Comparison of ENCODE assay signal across 28 mouse cellular contexts in the genomic region with DNA sequence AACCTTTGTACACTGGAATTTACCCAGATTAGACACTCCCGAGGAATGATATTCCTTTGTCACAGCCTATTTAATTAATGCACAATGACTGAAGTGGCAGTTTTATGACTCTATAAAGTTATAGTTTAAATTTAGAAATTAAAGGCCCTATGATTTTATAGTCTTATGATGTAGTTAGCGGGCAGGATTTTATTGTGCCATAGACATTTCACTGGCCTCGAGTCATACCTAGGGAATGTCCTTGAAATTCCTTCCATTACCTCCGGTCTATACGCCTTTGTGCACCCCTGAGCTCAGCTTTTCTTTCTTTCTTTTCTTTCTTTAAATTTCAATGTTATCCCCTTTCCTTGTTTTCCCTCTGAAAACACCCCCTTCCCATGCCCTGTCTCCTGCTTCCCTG.
"Had no signal": no experiment of that assay in that cellular context is flagged by ENCODE, and none has a peak within 500 bp of the region (broad histone marks: within the 10 kb centered on the region; RNA-seq: fewer than 3 reads in every experiment).

No protein-coding gene starts in this region.

- H3K27ac ChIP-seq: embryonic facial prominence, embryonic 10.5 days; embryonic facial prominence, embryonic 12.5 days; embryonic facial prominence, embryonic 13.5 days; embryonic facial prominence, embryonic 15.5 days; forebrain, embryonic 10.5 days; forebrain, embryonic 12.5 days; forebrain, embryonic 13.5 days; forebrain, embryonic 15.5 days; gastrocnemius, adult 2 months; heart, adult 2 months had no signal

- H3K4me1 ChIP-seq: embryonic facial prominence, embryonic 12.5 days; embryonic facial prominence, embryonic 13.5 days; embryonic facial prominence, embryonic 15.5 days; forebrain, embryonic 12.5 days; forebrain, embryonic 13.5 days; forebrain, embryonic 15.5 days had no signal

- H3K4me3 ChIP-seq: embryonic facial prominence, embryonic 10.5 days; embryonic facial prominence, embryonic 12.5 days; embryonic facial prominence, embryonic 13.5 days; embryonic facial prominence, embryonic 15.5 days; erythroblast, embryonic 14.5 days; forebrain, embryonic 10.5 days; forebrain, embryonic 12.5 days; forebrain, embryonic 13.5 days; forebrain, embryonic 15.5 days; gastrocnemius, adult 2 months; heart, adult 2 months had no signal

- H3K36me3 ChIP-seq: embryonic facial prominence, embryonic 10.5 days; embryonic facial prominence, embryonic 12.5 days; embryonic facial prominence, embryonic 15.5 days; forebrain, embryonic 10.5 days; forebrain, embryonic 12.5 days; forebrain, embryonic 15.5 days had no signal

- H3K27me3 ChIP-seq: embryonic facial prominence, embryonic 12.5 days; embryonic facial prominence, embryonic 13.5 days; embryonic facial prominence, embryonic 15.5 days; forebrain, embryonic 12.5 days; forebrain, embryonic 13.5 days; forebrain, embryonic 15.5 days had no signal

- ATAC-seq: forebrain, embryonic 13.5 days; forebrain, embryonic 14.5 days; forebrain, embryonic 15.5 days; forebrain, embryonic 16.5 days; forebrain, postnatal 0 days had no signal

- DNase-seq: cerebellum, adult 8-10 months; cerebellum, adult 9-10 months; cerebellum, adult 9-11 months; cerebellum, postnatal 10 days; cerebellum, postnatal 14 days; cerebellum, postnatal 25 days; cerebellum, postnatal 36 days; embryo, embryonic 11 days; forebrain, postnatal 0 days; gastrocnemius, adult 2 months; gastrocnemius, postnatal 10 days; gastrocnemius, postnatal 14 days; gastrocnemius, postnatal 25 days; gastrocnemius, postnatal 36 days; heart, adult 11 months; heart, adult 18-20 months; heart, adult 2 months had no signal
